Mouse (Mus musculus) limb, embryonic 10.5 days (tissue): ENCODE data around the gene Erc2. TPM values are rescaled to one million over a fixed set of nuclear protein-coding genes. Genes with fewer than 3 reads are reported as not detected.
A peak's percentile ranks its signal among the peaks of the same experiment; 100 is the strongest.
"Not testable (repeated sequence)": the region's sequence is repeated elsewhere in the genome, so short reads cannot be mapped to it uniquely, and the experiment has no call there.

Experiments
- DNase-seq: peaks from one replicate; pipeline ENCODE4 v3.0.0-alpha.2; 2017; ENCODE audit warnings: low spot score
- H3K27ac ChIP-seq: fragments of 300-500 bp; sonication (generic); 2 replicates; pipeline ENCODE4 v1.5.1; 2016; ENCODE audit warnings: mild to moderate bottlenecking
- H3K27me3 ChIP-seq: fragments of 300-500 bp; sonication (generic); 2 replicates; pipeline ENCODE4 v1.6.1; 2016; ENCODE audit warnings: low read depth, mild to moderate bottlenecking; ENCODE audit not compliant: poor library complexity, severe bottlenecking
- H3K36me3 ChIP-seq: fragments of 300-500 bp; sonication (generic); 2 replicates; pipeline ENCODE4 v1.6.1; 2016; ENCODE audit warnings: mild to moderate bottlenecking, moderate library complexity
- H3K4me1 ChIP-seq: fragments of 300-500 bp; sonication (generic); 2 replicates; pipeline ENCODE4 v1.6.1; 2016
- H3K4me3 ChIP-seq: fragments of 300-500 bp; sonication (generic); 2 replicates; pipeline ENCODE4 v1.5.1; 2016; ENCODE audit warnings: mild to moderate bottlenecking, moderate library complexity
- H3K9me3 ChIP-seq: fragments of 300-500 bp; sonication (generic); replicated peaks from 2 replicates; pipeline ENCODE4 v1.6.1; 2016; ENCODE audit warnings: mild to moderate bottlenecking
- WGBS: fragments of 180-500 bp; shearing (Covaris S2); methylation state at CpG from one replicate; pipeline ENCODE4 v1.1.7; 2016; 5-methylcytosine and 5-hydroxymethylcytosine counted together
- polyA plus RNA-seq: library from polyadenylated mRNA; unstranded; fragments of >200 nt; fragmentation: Nextera tagmentation; extraction: Ambion mirVana; gene quantifications from 2 replicates; pipeline ENCODE4 v1.2.1, GENCODE M21; 2016

Erc2 gene
- 3.7 and 4.8 TPM in 2 replicates for polyA plus RNA-seq

DNA sequence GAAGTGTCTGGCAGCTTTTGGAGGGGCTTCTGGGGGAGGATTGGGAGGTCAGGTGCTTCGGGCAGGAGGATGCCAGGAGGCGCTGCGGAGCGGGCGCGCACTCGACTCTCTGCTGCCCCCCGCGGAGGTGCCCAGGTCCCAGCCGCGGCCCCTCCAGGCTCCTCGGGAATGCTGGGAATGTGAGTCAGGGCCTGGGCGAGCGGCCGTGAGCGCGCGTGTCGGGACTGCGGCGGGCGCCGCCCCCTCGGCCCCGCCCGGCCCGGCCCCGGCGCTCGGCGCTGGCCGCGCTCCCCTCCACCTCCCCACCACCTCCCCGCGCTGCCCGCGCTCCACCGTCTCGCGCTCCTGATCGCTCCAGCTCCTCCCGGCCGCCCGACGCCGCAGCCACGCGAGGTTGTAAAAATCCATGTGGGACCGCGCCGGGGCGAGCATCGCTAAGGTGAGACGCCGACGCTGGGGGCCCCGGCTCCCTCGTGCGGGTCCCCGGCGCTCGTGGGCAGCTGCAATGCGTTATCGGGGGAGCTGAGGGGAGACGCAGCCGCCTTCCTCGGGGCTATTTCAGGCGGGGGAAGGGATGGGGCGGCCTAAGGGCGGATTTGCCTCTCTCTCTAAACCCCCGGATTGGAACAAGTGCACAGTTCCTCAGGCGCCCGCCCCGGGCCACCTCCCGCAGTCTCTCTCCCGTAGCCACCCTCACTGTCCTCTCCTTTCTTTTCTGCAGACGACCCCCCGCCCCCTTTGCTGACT, at the start of gene Erc2:
Gene Erc2, plus strand, starts transcription at position 253 of the 747 bp plus-strand sequence.
- Histone ChIP-seq H3K4me3 (peak within 1 kb of the TSS; percentile 77), H3K27me3 (peaks cover 22% of the 10 kb centered on the region), H3K9me3 (no peaks in the 10 kb centered on the region), H3K27ac (peak within 1 kb of the TSS; percentile 79), H3K36me3 (no peaks in the 10 kb centered on the region), H3K4me1 (peaks cover 18% of the 10 kb centered on the region)
- WGBS: under 1% methylated on average over 65 of the region's 78 CpGs
- peak; percentile 87 for DNase-seq

DNA sequence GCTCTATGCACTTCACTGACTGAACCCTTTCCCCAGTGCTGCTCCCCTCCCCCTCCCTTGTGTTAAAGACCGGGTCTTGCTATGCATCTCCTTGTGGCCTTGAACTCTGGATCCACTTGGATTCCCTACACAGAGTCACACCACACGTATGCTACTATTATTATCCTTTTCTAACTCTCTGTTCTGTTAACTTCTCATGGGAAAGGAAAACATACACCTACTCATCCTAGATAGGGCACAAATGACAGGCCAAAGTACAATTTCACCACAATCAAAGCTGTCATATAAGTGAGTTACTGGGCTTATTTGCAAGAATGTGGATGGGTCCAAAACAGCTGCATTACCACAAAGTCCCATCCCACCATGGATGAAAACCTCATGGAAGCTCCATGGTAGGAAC, 43.8 kb upstream of the Erc2 start:
- Histone ChIP-seq H3K27ac (no peak overlapping the region), H3K27me3 (no peaks in the 10 kb centered on the region), H3K4me3 (no peak overlapping the region), H3K9me3 (peaks cover 6% of the 10 kb centered on the region; the same call in 1 of the 2 replicates), H3K4me1 (no peaks in the 10 kb centered on the region), H3K36me3 (no peaks in the 10 kb centered on the region)
- 85% methylated on average over 2 of the region's 2 CpGs for WGBS
- DNase-seq: no peak

DNA sequence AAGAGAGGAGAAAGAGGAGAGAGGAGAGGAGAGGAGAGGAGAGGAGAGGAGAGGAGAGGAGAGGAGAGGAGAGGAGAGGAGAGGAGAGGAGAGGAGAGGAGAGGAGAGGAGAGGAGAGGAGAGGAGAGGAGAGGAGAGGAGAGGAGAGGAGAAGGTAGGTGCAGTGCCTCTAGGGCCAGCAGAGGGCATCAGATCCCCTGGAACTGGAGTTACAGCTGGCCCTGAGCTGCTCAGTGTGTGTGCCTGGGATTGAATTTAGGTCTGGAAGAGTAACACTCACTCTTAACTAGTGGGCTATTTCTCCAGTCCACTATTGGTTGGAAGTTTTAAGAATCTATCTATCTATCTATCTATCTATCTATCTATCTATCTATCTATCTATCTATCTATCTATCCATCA, 32.6 kb upstream of the Erc2 start:
- H3K4me3 ChIP-seq, H3K27ac ChIP-seq, H3K4me1 ChIP-seq, H3K36me3 ChIP-seq, H3K9me3 ChIP-seq, DNase-seq, H3K27me3 ChIP-seq: not testable (repeated sequence)

DNA sequence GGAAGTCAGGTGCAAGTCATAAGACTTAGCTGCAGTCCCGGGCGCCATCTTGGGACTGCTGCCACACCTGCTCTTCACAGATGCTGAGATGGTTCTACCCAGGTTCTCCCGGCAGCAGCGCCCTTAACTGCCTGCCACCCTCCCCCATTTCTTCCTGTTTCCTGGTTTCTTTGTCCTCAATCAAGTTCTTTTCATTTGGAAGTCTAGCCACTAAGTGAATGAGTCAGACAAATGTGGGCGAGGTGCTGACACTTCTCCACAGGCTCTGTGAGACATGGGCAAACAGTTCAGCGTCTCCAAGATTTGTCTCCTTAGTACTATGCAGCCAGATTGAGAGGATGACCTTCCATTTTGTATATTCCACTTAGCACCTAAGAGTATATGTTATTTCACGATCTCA, 30.1 kb upstream of the Erc2 start:
- no peak overlapping the region for H3K4me3 ChIP-seq
- 93% methylated on average over 7 of the region's 7 CpGs for WGBS
- no peaks in the 10 kb centered on the region for H3K36me3 ChIP-seq
- no peak overlapping the region for H3K27ac ChIP-seq
- no peaks in the 10 kb centered on the region for H3K4me1 ChIP-seq
- no peaks in the 10 kb centered on the region for H3K27me3 ChIP-seq
- no peaks in the 10 kb centered on the region for H3K9me3 ChIP-seq
- no peak for DNase-seq

DNA sequence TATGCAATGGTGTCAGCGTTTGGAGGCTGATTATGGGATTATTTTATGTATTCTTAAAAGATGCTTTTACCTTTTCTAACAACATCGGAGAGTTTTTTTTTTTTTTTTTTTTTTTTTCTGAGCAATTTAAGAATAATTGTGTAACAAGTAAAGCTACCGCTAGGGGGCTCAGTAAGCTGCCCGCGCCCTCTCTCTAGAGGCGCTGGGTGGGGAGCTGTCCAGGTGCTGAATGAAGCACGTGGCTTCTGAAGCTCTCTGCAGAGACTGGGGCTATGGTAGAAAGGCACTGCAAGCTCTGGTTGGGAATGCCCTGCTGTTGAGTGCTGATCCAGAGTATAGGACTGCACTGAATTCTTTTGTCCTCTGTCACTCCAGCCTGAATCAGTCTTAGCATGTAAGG, 26.0 kb upstream of the Erc2 start:
- H3K36me3 ChIP-seq: no peaks in the 10 kb centered on the region
- H3K27ac ChIP-seq: no peak overlapping the region
- no peaks in the 10 kb centered on the region for H3K9me3 ChIP-seq
- 7% methylated on average over 7 of the region's 7 CpGs for WGBS
- H3K27me3 ChIP-seq: no peaks in the 10 kb centered on the region
- DNase-seq: peak; percentile 91
- no peaks in the 10 kb centered on the region for H3K4me1 ChIP-seq
- H3K4me3 ChIP-seq: no peak overlapping the region

DNA sequence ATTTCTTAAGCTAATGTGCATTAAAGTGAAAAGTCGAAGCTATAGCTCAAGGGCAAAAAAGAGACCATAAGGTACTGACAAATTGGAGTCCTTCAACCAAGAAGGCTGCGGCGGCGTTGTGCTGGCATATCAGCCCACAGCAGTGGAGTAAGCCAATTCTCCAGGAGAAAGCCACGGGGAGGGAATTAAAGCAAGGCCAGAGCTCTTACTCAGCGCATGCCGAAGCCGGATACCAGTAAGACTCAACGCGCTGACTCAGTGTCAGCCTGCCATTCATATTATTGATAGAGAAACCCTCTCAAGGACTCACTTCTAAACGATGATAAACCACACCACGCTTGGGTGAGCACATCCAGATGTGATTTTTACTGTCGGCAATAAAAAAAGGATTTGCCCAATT, 20.1 kb upstream of the Erc2 start:
- H3K4me3 ChIP-seq: no peak overlapping the region
- WGBS: 65% methylated on average over 13 of the region's 13 CpGs
- H3K27ac ChIP-seq: no peak overlapping the region
- H3K36me3 ChIP-seq: no peaks in the 10 kb centered on the region
- H3K9me3 ChIP-seq: no peaks in the 10 kb centered on the region
- peaks cover 7% of the 10 kb centered on the region for H3K4me1 ChIP-seq
- no peak for DNase-seq
- no peaks in the 10 kb centered on the region for H3K27me3 ChIP-seq

DNA sequence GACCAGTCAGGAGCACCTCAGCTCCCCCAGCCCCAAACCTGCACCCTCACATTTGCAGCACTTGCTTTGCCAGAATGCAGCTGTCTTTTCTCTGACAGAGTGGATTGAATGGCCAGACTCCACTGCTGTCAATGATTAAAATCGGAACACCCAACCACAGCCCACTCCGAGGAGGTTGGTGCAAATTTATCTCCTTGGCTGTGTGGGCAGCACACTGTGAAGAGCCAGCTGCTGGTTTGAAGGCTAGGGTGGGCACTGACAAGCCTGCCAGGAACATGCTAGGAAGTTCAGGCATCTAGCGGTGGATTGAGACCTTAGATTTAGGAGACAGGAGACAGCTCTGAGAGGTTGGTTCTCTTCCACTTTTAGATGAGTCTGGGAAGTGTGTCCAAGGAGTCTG, 14.8 kb upstream of the Erc2 start:
- DNase-seq: no peak
- peaks cover 2% of the 10 kb centered on the region for H3K4me1 ChIP-seq
- no peaks in the 10 kb centered on the region for H3K27me3 ChIP-seq
- H3K27ac ChIP-seq: no peak overlapping the region
- no peaks in the 10 kb centered on the region for H3K9me3 ChIP-seq
- WGBS: 84% methylated on average over 3 of the region's 3 CpGs
- H3K36me3 ChIP-seq: no peaks in the 10 kb centered on the region
- H3K4me3 ChIP-seq: no peak overlapping the region

DNA sequence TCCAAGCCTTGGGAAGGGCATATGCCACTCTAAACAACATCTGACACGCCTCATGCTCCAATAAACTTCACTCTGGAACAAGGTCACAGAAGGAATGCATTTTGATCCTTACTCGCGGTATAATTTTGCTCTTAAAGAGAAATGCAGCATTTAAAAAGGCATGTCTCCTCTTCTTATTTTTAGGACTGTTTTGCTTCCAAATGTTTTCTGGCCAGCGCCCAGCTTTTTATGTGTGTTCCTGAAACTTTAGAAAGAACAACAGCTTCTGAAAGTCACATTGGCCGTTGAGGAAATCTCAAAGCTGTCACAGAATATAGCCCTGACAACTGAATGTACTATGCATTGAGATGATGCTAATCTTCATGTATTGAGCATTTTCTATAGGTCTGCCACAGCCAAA, 8.5 kb upstream of the Erc2 start:
- H3K9me3 ChIP-seq: no peaks in the 10 kb centered on the region
- no peak for DNase-seq
- no peaks in the 10 kb centered on the region for H3K4me1 ChIP-seq
- WGBS: 82% methylated on average over 5 of the region's 5 CpGs
- no peaks in the 10 kb centered on the region for H3K27me3 ChIP-seq
- no peaks in the 10 kb centered on the region for H3K36me3 ChIP-seq
- no peak overlapping the region for H3K4me3 ChIP-seq
- H3K27ac ChIP-seq: no peak overlapping the region

DNA sequence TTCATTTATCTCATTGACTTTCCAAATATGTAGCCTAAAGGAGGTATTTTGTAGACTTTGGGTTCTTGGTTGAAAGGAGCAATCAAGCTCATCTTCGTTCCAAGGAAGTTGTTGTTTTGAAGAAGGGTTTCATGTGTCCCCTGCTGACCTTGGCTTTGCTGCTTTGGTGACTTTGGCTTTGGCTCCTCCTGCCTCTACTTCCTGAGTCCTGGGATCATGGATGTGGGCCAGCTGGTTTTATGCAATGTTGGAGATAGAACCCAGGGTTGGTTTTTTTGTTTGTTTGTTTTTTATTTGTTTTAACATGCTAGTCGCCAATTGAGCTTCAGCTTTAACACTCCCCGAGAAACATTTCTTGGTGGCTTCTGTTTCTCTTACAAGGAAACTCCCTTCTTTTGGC, 4.9 kb upstream of the Erc2 start:
- H3K4me3 ChIP-seq: no peak overlapping the region
- WGBS: 87% methylated on average over 3 of the region's 3 CpGs
- no peaks in the 10 kb centered on the region for H3K36me3 ChIP-seq
- no peak for DNase-seq
- H3K9me3 ChIP-seq: no peaks in the 10 kb centered on the region
- H3K27me3 ChIP-seq: no peaks in the 10 kb centered on the region
- H3K4me1 ChIP-seq: peaks cover 5% of the 10 kb centered on the region; the same call in 1 of the 2 replicates
- H3K27ac ChIP-seq: no peak overlapping the region

DNA sequence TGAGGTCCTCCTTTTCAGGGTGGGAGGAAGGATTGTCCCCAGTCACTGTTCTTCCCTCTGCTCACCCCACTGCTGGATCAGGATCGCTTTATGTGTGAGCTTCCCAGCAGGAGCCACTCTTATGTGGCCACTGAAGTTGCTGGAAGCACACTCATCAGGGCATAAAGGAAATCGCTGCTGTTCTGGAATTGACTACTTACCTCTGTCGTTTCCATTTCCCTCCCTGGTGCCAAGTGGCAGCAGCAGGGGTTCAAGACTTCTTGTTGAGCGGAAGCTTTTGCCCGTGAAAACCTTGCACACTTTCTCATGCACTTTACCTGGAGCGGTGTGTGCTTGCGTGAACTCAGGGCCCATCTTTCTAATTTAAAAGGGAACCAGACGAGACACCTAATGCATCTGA, 652 bp upstream of the Erc2 start:
- H3K27ac ChIP-seq: no peak overlapping the region
- WGBS: 42% methylated on average over 8 of the region's 8 CpGs
- H3K36me3 ChIP-seq: no peaks in the 10 kb centered on the region
- H3K9me3 ChIP-seq: no peaks in the 10 kb centered on the region
- peaks cover 18% of the 10 kb centered on the region for H3K4me1 ChIP-seq
- no peak for DNase-seq
- H3K4me3 ChIP-seq: no peak overlapping the region; the same call in 1 of the 2 replicates
- H3K27me3 ChIP-seq: peaks cover 22% of the 10 kb centered on the region

DNA sequence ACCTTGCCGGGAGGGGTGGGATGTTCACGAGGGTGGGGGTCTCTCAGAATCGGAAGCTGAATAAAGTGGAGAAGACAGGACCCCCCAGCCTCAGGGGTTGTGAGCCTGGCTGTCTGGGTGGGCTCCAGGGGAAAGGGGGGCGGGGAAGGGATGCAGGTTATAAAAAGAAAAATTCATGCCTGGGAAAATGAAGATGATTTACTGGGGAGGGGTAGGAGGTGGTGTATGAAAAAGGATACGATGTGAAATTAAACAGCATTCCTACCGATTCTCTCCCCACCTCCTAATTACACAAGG, 643 bp downstream of the Erc2 start:
- Histone ChIP-seq H3K27me3 (peaks cover 22% of the 10 kb centered on the region), H3K4me1 (peaks cover 18% of the 10 kb centered on the region), H3K4me3 (peak overlapping the region; percentile 77), H3K27ac (peak overlapping the region; percentile 79), H3K9me3 (no peaks in the 10 kb centered on the region), H3K36me3 (no peaks in the 10 kb centered on the region)
- no peak for DNase-seq
- WGBS: 1% methylated on average over 6 of the region's 6 CpGs

DNA sequence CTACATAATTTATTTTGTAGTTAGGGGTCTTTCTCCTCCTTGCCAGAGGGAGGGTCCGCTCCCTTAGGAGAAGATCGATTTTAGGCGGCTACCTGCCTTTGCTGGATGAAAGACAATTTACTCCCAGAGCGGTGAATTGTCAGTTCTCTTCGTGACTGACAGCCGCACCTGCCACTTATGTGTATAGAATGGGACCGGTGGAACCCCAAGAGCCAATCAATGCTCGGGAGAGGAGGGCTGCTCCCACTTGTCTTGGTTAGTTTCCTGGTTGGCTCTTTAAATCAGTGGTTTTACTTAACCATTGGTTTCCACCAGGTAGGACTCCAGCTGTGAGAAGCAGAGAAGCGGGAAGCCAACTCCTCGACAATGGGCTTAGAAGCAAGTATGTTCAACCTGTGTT, 1.1 kb downstream of the Erc2 start:
- Histone ChIP-seq H3K4me3 (peak overlapping the region; percentile 77), H3K27me3 (peaks cover 22% of the 10 kb centered on the region), H3K36me3 (no peaks in the 10 kb centered on the region), H3K9me3 (no peaks in the 10 kb centered on the region), H3K27ac (no peak overlapping the region), H3K4me1 (peaks cover 18% of the 10 kb centered on the region)
- 6% methylated on average over 10 of the region's 10 CpGs for WGBS
- peak; percentile 32 for DNase-seq

DNA sequence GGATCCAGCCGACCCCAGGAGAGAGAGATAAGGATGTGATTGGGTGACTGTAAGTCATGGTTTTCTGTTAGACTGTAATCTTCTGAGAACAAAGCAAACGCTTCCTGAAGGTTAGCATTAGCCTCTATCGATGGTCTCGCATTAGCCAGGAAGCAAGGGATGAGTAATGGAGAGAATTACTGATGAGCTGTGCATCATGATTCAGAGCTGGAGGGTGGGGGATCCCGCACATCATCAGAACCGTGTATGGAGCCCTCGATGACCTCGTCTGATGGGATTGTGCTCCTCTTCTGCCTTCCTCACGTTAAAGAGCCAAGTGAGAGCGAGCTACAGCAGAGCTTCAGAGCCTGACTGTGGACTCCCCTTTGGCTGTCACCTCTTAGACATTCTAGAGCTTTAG, 6.5 kb downstream of the Erc2 start:
- Histone ChIP-seq H3K4me3 (no peak overlapping the region), H3K9me3 (no peaks in the 10 kb centered on the region), H3K27me3 (peaks cover 11% of the 10 kb centered on the region), H3K4me1 (no peaks in the 10 kb centered on the region; the same call in 1 of the 2 replicates), H3K36me3 (no peaks in the 10 kb centered on the region), H3K27ac (no peak overlapping the region)
- 77% methylated on average over 10 of the region's 10 CpGs for WGBS
- no peak for DNase-seq
